Comparison of ENCODE assay signal across 9 mouse cellular contexts in the genomic region with DNA sequence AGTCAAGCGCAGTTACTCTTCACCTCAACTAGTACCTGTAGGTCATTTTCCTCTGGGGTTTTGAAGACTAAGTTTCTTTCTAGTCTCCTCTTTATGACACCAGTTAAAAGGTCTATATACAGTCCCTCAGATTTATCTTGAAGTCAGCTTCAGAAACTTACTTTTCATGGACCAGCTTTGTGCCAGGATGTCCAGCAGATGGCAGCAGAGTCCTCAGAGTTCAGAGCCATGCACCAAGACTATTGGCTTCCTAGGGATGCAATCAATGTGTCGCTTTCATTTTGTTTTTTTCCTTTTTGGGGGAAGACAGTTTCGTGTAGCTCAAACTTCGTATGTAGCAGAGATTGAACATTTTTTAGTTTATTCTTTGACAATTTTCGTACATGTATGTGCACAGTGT. TPM values are rescaled to one million over a fixed set of nuclear protein-coding genes. Genes with fewer than 3 reads are reported as not detected.
DNase-seq lines count a peak whose midpoint lies in the region; ATAC-seq and TF ChIP-seq lines count a peak whose summit lies in the region.
"Had no signal": no experiment of that assay in that cellular context is flagged by ENCODE, and none has a peak within 500 bp of the region (broad histone marks: within the 10 kb centered on the region; RNA-seq: fewer than 3 reads in every experiment).

No protein-coding gene starts in this region.

- no peak overlapping the region for H3K9ac ChIP-seq in ES-E14 (ENCODE audit: insufficient read depth, low read depth, low read length, poor library complexity, severe bottlenecking)
- H3K9ac ChIP-seq in heart, postnatal 0 days (replicated peaks; ENCODE audit: low read depth, low read length) = no peak overlapping the region
- H3K9ac ChIP-seq: limb, embryonic 15.5 days had no signal

- in situ Hi-C loops in ES-E14 (cut with MboI; ENCODE audit: low sequenced_read_pairs in 2 of 2, unreplicated experiment in 2 of 2) = loop anchor here in 1 of 2 experiments (10.0 kb wide), 1 partner anchor 173 kb away; no protein-coding TSS in a partner anchor

- H3K4me2 ChIP-seq in heart, postnatal 0 days (ENCODE audit: low read depth, low read length) = no peak overlapping the region
- H3K4me2 ChIP-seq: limb, embryonic 15.5 days had no signal

- H3K27ac ChIP-seq in ES-E14 (ENCODE audit: insufficient read depth, low read depth, low read length, poor library complexity, severe bottlenecking) = no peak overlapping the region
- H3K27ac ChIP-seq in heart, postnatal 0 days (ENCODE audit: low read depth) = no peak overlapping the region
- H3K27ac ChIP-seq: limb, embryonic 15.5 days had no signal

- TF ChIP-seq EP300 in heart, postnatal 0 days (IDR thresholded peaks at IDR 0.05; ENCODE audit: low read depth) = no peak

- ATAC-seq in erythroblast, adult 5-6 weeks (replicated peaks; ENCODE audit: low FRiP score, poor library complexity, severe bottlenecking) = peak; percentile 73
- ATAC-seq in heart, postnatal 0 days (ENCODE audit: insufficient read depth, low read depth) = no peak; the same call in 1 of the 2 replicates

- TF ChIP-seq CTCF in brain, embryonic 14.5 days (IDR thresholded peaks at IDR 0.05; ENCODE audit: borderline replicate concordance, extremely low read depth, insufficient read depth, insufficient read length) = peak; percentile 89
- peak; percentile 92 for TF ChIP-seq CTCF in heart, postnatal 0 days (IDR thresholded peaks at IDR 0.05; ENCODE audit: low read depth)

- no peak overlapping the region for H3K4me3 ChIP-seq in ES-E14 (ENCODE audit: insufficient read depth in 1 of 2, low read depth in 1 of 2, low read length in 2 of 2, poor library complexity in 1 of 2, severe bottlenecking in 1 of 2)
- no peak overlapping the region for H3K4me3 ChIP-seq in heart, postnatal 0 days (ENCODE audit: low read depth, low read length)
- H3K4me3 ChIP-seq: limb, embryonic 15.5 days had no signal

- H3K27me3 ChIP-seq in heart, postnatal 0 days (ENCODE audit: control insufficient read depth, insufficient read depth, low read length) = no peaks in the 10 kb centered on the region
- H3K27me3 ChIP-seq: limb, embryonic 15.5 days had no signal

- no peak for TF ChIP-seq POLR2A in brain, embryonic 14.5 days (IDR thresholded peaks at IDR 0.05; ENCODE audit: borderline replicate concordance, extremely low read depth, insufficient read depth, insufficient read length, poor library complexity, severe bottlenecking)

- H3K4me1 ChIP-seq in ES-E14 (ENCODE audit: control insufficient read depth in 2 of 2, insufficient read depth in 2 of 2, low read length in 2 of 2, poor library complexity in 1 of 2) = no peaks in the 10 kb centered on the region
- no peaks in the 10 kb centered on the region for H3K4me1 ChIP-seq in heart, postnatal 0 days (ENCODE audit: control insufficient read depth, insufficient read depth)
- H3K4me1 ChIP-seq: limb, embryonic 15.5 days had no signal

- DNase-seq in ES-E14 (ENCODE audit: low read depth, low spot score) = peak; percentile 51
- DNase-seq in brain, embryonic 14.5 days (ENCODE audit: low read depth) = peak; percentile 92
- peak; percentile 74 for DNase-seq in heart, postnatal 0 days (ENCODE audit: low spot score)
- DNase-seq in kidney, postnatal 25 days = peak; percentile 72 to 85
- peak; percentile 63 to 74 for DNase-seq in lung, adult 18-20 months
- DNase-seq in retina, embryonic 14.5 days (ENCODE audit: low spot score) = peak; percentile 92
- DNase-seq in thymus, postnatal 4 days = peak; percentile 84

- H3K36me3 ChIP-seq in ES-E14 (ENCODE audit: control insufficient read depth, insufficient read depth, low read length, poor library complexity, severe bottlenecking) = peaks cover 15% of the 10 kb centered on the region
- H3K36me3 ChIP-seq in heart, postnatal 0 days (replicated peaks; ENCODE audit: control insufficient read depth, insufficient read depth, low read length) = peaks cover 44% of the 10 kb centered on the region

- no peaks in the 10 kb centered on the region for H3K9me3 ChIP-seq in ES-E14 (ENCODE audit: control insufficient read depth, insufficient read depth, low read depth, low read length)
- no peaks in the 10 kb centered on the region for H3K9me3 ChIP-seq in heart, postnatal 0 days (replicated peaks; ENCODE audit: control insufficient read depth, low read length)
- H3K9me3 ChIP-seq: limb, embryonic 15.5 days had no signal

- WGBS in heart, postnatal 0 days = 27% methylated on average over 5 of the region's 5 CpGs

TF ChIP-seq in ES-E14, 5 proteins besides CTCF, POLR2A, EP300 and RAD21:
- TF ChIP-seq HCFC1 (IDR thresholded peaks at IDR 0.05; ENCODE audit: borderline replicate concordance, insufficient read depth, low read length) (no peak), ZC3H11A (IDR thresholded peaks at IDR 0.05; ENCODE audit: borderline replicate concordance, low read depth, low read length) (peak; percentile 96)

RNA-seq across cellular contexts. Expression of gene 4930590J08Rik, which starts 1.1 kb away (rescaled TPM):
- total RNA-seq in ES-E14 (2012; rRNA removed) = 0.94 and 1.0 TPM in 2 replicates
- polyA plus RNA-seq in brain, embryonic 14.5 days (2012; rRNA removed) = 2.9 and 4.4 TPM in 2 replicates
- not detected in 2 replicates for total RNA-seq in erythroblast, adult 5-6 weeks (2015; ENCODE audit: low replicate concordance)
- 0.51 and 1.5 TPM in 2 replicates for total RNA-seq in erythroblast, adult 5-6 weeks (2017; ENCODE audit: low replicate concordance)
- total RNA-seq in heart, postnatal 0 days (2014; rRNA removed; ENCODE audit: low replicate concordance) = 0.43 and 1.1 TPM in 2 replicates
- polyA plus RNA-seq in heart, postnatal 0 days (2015; fragmentation: Nextera tagmentation; extraction: Ambion mirVana) = 0.10 and 0.11 TPM in 2 replicates

RNA-seq across cellular contexts. Expression of gene Ccdc174, which starts 23.7 kb away (rescaled TPM):
- total RNA-seq in ES-E14 (2012; rRNA removed) = 11.6 and 13.7 TPM in 2 replicates
- polyA plus RNA-seq in brain, embryonic 14.5 days (2012; rRNA removed) = 17.9 and 20.5 TPM in 2 replicates
- total RNA-seq in erythroblast, adult 5-6 weeks (2015; ENCODE audit: low replicate concordance) = 16.7 and 21.7 TPM in 2 replicates
- total RNA-seq in erythroblast, adult 5-6 weeks (2017; ENCODE audit: low replicate concordance) = 23.2 and 48.7 TPM in 2 replicates
- 4.5 and 11.3 TPM in 2 replicates for total RNA-seq in heart, postnatal 0 days (2014; rRNA removed; ENCODE audit: low replicate concordance)
- polyA plus RNA-seq in heart, postnatal 0 days (2015; fragmentation: Nextera tagmentation; extraction: Ambion mirVana) = 22.8 and 23.4 TPM in 2 replicates
